Mouse (Mus musculus) forebrain, embryonic 12.5 days (tissue): ENCODE results near the gene Pop4. TPM values are rescaled to one million over a fixed set of nuclear protein-coding genes. Genes with fewer than 3 reads are reported as not detected.

Source experiments
- ATAC-seq: fragments of 200-750 bp; cut with Nextera tagmentation; 2 replicates; pipeline ENCODE4 v1.8.0; 2017; ENCODE audit warnings: moderate TSS enrichment; ENCODE audit not compliant: low FRiP score
- H3K27ac ChIP-seq: fragments of 300-500 bp; sonication (generic); 2 replicates; pipeline ENCODE4 v1.5.1; 2016; ENCODE audit warnings: mild to moderate bottlenecking
- H3K27me3 ChIP-seq: fragments of 300-500 bp; sonication (generic); 2 replicates; pipeline ENCODE4 v1.6.1; 2016; ENCODE audit warnings: mild to moderate bottlenecking
- H3K36me3 ChIP-seq: fragments of 300-500 bp; sonication (generic); replicated peaks from 2 replicates; pipeline ENCODE4 v1.6.1; 2016; ENCODE audit warnings: mild to moderate bottlenecking
- H3K4me1 ChIP-seq: fragments of 300-500 bp; sonication (generic); 2 replicates; pipeline ENCODE4 v1.6.1; 2016
- H3K4me2 ChIP-seq: fragments of 300-500 bp; sonication (generic); 2 replicates; pipeline ENCODE4 v1.6.1; 2016; ENCODE audit warnings: mild to moderate bottlenecking, moderate library complexity
- H3K4me3 ChIP-seq: fragments of 300-500 bp; sonication (generic); replicated peaks from 2 replicates; pipeline ENCODE4 v1.5.1; 2016; ENCODE audit warnings: mild to moderate bottlenecking
- H3K9ac ChIP-seq: fragments of 300-500 bp; sonication (generic); 2 replicates; pipeline ENCODE4 v1.6.1; 2016; ENCODE audit warnings: mild to moderate bottlenecking
- H3K9me3 ChIP-seq: fragments of 300-500 bp; sonication (generic); 2 replicates; pipeline ENCODE4 v1.6.1; 2016
- WGBS: fragments of 180-500 bp; shearing (Covaris S2); methylation state at CpG from one replicate; pipeline ENCODE4 v1.1.7; 2016; 5-methylcytosine and 5-hydroxymethylcytosine counted together
- polyA plus RNA-seq: library from polyadenylated mRNA; unstranded; fragments of >200 nt; fragmentation: Nextera tagmentation; extraction: Ambion mirVana; gene quantifications from 2 replicates; pipeline ENCODE4 v1.2.1, GENCODE M21; 2016

Gene Pop4
- polyA plus RNA-seq, 1 experiment from 2014 or later: 94.3 TPM

DNA sequence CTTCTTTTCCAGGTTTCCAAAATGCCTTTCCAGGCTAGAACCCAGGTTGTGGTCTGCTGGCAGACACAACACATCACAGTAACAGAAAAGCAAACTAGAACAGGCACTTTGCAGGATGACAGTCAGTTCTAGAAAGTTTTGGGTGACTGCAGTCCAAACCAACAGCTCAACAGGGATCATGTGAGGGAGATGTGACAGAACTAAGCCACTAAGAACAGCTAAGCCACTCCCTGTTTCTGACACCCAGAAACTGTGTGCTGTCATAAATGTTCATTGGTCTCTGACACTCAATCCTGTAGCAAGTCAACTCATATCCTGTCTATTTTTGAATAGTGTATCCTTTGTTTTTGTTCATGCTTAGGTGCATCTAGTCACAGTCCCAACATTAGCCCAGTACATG, 34.1 kb downstream of the Pop4 start:
- ATAC-seq: no peak
- Histone ChIP-seq H3K9me3 (no peaks in the 10 kb centered on the region), H3K36me3 (no peaks in the 10 kb centered on the region), H3K4me2 (no peak overlapping the region), H3K27ac (no peak overlapping the region), H3K4me1 (no peaks in the 10 kb centered on the region), H3K27me3 (no peaks in the 10 kb centered on the region), H3K9ac (no peak overlapping the region), H3K4me3 (no peak overlapping the region)

DNA sequence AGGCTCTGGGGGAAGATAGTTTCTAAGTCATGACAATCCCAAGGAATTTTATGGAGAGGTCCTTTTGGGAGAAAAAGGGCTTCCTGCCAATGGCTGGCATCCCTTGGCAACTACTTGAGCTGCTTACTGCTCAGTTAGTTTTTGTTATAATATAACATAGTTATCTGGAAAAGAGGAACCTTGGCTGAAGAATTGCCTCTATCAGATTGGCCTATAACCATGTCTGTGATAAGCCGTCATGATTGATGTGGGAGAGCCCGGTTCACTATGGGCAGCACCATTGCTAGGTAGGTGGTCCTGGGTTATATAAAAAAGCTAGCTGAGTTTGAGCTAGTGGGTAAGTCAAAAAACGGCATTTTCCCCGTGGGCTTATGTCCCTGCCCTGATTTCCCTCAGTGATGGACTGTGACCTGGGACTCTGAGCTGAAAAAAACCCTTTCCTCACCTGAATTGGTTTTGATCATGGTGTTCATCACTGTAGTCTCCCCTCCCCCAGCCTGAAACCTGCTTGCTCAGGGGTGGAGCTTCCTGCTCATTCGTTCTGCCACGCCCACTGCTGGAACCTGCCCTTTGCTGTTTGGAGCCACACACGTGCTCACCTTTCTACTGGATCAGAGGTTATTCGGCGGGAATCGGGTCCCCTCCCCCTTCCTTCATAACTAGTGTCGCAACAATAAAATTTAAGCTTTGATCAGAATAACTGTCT, 34.7 kb downstream of the Pop4 start:
- Histone ChIP-seq H3K36me3 (no peaks in the 10 kb centered on the region), H3K9me3 (no peaks in the 10 kb centered on the region), H3K4me3 (no peak overlapping the region), H3K9ac (no peak overlapping the region), H3K4me1 (no peaks in the 10 kb centered on the region), H3K4me2 (no peak overlapping the region), H3K27me3 (no peaks in the 10 kb centered on the region), H3K27ac (no peak overlapping the region)
- WGBS: 48% methylated on average over 11 of the region's 11 CpGs
- no peak for ATAC-seq

DNA sequence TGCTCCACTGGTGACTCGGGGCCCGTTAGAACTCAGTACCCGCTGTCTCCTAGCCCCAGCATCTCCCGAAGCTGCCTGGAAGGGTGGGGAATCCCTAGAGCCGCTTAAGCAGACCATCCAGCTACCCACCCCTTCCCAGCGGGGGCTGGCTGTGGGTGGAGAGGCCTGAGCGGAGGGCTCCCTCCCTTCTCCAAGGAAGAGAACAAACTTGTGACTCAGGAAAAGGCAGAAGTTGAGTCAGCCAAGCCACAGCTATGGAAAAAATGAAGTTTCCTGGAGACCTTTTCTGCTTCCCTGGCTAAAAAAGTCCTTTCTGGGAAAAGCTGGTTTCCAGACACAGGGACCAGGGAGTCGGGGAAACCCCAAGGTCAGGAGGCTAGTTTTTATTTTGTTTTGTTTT, 40.9 kb downstream of the Pop4 start:
- no peak for ATAC-seq
- WGBS: 21% methylated on average over 8 of the region's 8 CpGs
- Histone ChIP-seq H3K4me3 (no peak overlapping the region), H3K9ac (no peak overlapping the region), H3K4me2 (no peak overlapping the region), H3K27me3 (peaks cover 23% of the 10 kb centered on the region), H3K36me3 (no peaks in the 10 kb centered on the region), H3K27ac (no peak overlapping the region), H3K9me3 (no peaks in the 10 kb centered on the region), H3K4me1 (peaks cover 14% of the 10 kb centered on the region)

DNA sequence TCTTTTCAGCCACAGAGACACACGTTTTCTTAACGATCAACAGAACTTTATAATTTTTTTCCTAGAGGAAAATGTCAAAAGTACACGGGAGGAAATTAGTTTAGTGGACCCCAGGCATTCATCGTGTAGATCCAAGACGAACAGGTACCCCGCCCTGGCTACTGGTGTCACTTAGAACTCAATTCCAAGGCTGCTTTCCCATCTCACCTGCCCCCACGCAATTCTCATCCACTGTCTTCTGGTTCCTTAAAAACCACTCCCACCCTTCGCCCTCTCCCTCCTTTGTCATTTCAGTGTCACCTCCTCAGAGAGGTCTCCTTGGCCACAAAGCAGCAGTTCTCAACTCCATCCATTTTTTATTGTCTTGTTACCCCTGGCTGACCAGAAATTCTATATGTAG, 42.9 kb downstream of the Pop4 start:
- Histone ChIP-seq H3K4me1 (peaks cover 14% of the 10 kb centered on the region), H3K27ac (no peak overlapping the region), H3K36me3 (no peaks in the 10 kb centered on the region), H3K4me3 (peak overlapping the region; percentile 53), H3K9ac (no peak overlapping the region), H3K4me2 (peak overlapping the region; percentile 93), H3K27me3 (peaks cover 23% of the 10 kb centered on the region), H3K9me3 (no peaks in the 10 kb centered on the region)
- peak; percentile 15; the same call in 1 of the 2 replicates for ATAC-seq
- WGBS: 25% methylated on average over 8 of the region's 8 CpGs

DNA sequence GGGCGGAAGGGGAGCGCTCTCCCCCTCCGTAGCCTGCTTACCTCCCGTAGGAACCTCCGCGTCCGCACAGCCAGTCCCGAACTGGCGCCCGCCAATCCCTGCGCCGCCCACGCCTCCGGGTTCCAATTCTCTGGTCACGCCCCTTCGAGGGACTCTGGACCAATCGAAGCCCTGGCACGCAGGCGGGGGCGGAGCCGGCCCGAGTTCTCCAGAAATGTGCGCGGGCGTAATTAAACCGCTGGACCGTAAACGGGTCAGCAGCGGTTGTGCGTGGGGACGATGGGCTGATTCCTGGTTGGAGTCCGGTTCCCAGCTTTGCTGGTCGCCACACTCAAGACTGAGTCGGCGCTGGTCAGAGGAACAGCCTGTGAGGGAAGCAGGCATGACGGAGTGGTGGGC, 43.3 kb downstream of the Pop4 start, which contains the start of gene Plekhf1:
Gene Plekhf1, minus strand, starts transcription at position 117 of the 399 bp plus-strand sequence.
- H3K4me1 ChIP-seq: peaks cover 14% of the 10 kb centered on the region
- WGBS: under 1% methylated on average over 36 of the region's 36 CpGs
- peak within 1 kb of the TSS; percentile 53 for H3K4me3 ChIP-seq
- H3K4me2 ChIP-seq: peak within 1 kb of the TSS; percentile 93
- H3K9ac ChIP-seq: peak within 1 kb of the TSS; percentile 59
- peak; percentile 96 for ATAC-seq
- H3K36me3 ChIP-seq: no peaks in the 10 kb centered on the region
- no peaks in the 10 kb centered on the region for H3K9me3 ChIP-seq
- peaks cover 23% of the 10 kb centered on the region for H3K27me3 ChIP-seq
- H3K27ac ChIP-seq: no peak within 1 kb of the TSS

DNA sequence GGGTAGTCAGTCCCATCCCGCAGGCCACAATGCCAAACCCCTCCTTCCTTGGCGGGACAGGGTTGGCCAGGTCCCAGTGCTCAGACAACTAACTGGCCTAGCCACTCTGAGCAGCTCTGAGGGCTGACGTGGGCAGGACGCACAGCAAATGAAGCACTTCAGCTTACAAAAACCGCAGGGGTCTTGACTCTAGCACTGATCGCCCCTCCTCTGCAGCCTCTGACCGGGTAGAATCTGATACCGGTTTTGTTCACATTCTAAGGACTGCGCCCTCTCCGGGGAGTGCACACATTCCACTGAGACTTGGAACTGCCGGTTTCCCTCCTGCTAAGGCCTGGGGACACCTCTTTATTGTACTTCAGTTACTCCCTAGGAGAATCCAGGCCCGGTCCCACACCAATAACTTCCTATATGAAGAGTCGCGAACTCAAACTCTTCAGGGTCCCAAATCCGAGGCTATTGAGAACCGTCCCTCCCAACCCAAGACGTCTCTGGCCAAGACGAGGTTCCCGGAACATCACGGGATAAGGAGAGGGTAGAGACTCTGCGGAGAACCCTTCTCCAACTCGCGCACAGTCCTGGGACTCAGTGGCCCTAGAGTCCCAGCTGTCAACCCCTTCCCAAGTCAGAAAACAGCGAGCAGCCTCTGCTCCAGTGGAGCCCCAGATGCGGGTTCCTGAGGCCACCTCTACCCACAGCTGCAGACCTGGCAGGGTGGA, 43.9 kb downstream of the Pop4 start:
- H3K9me3 ChIP-seq: no peaks in the 10 kb centered on the region
- peak overlapping the region; percentile 93 for H3K4me2 ChIP-seq
- ATAC-seq: peak; percentile 49; the same call in 1 of the 2 replicates
- peak overlapping the region; percentile 59 for H3K9ac ChIP-seq
- H3K36me3 ChIP-seq: no peaks in the 10 kb centered on the region
- H3K27me3 ChIP-seq: peaks cover 23% of the 10 kb centered on the region
- H3K27ac ChIP-seq: no peak overlapping the region
- peak overlapping the region; percentile 53 for H3K4me3 ChIP-seq
- H3K4me1 ChIP-seq: peaks cover 14% of the 10 kb centered on the region
- WGBS: under 1% methylated on average over 25 of the region's 25 CpGs

DNA sequence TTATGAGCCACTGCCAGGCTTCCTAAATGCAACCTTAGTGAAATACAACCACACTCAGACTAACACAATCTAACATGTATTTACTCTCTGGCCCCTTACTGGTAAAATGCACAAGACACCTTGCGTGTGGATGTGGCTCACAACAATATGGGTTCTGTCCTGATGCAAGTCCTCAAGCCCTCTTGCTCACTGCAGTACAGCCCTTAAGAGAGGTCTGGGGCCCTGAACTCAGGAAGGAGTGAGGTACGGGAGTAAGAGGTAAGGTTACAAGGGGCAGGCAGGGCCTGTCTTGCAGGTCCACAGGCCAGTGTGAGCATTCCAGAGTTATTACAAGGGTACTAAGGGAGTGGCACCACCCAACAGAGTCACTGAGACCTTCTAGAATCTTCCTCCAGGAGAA, 45.0 kb downstream of the Pop4 start:
- no peaks in the 10 kb centered on the region for H3K36me3 ChIP-seq
- no peak overlapping the region for H3K4me2 ChIP-seq
- no peak for ATAC-seq
- 78% methylated on average over 2 of the region's 2 CpGs for WGBS
- no peak overlapping the region for H3K9ac ChIP-seq
- H3K4me1 ChIP-seq: peaks cover 14% of the 10 kb centered on the region
- H3K9me3 ChIP-seq: no peaks in the 10 kb centered on the region
- no peak overlapping the region for H3K27ac ChIP-seq
- H3K4me3 ChIP-seq: no peak overlapping the region
- peaks cover 23% of the 10 kb centered on the region for H3K27me3 ChIP-seq

DNA sequence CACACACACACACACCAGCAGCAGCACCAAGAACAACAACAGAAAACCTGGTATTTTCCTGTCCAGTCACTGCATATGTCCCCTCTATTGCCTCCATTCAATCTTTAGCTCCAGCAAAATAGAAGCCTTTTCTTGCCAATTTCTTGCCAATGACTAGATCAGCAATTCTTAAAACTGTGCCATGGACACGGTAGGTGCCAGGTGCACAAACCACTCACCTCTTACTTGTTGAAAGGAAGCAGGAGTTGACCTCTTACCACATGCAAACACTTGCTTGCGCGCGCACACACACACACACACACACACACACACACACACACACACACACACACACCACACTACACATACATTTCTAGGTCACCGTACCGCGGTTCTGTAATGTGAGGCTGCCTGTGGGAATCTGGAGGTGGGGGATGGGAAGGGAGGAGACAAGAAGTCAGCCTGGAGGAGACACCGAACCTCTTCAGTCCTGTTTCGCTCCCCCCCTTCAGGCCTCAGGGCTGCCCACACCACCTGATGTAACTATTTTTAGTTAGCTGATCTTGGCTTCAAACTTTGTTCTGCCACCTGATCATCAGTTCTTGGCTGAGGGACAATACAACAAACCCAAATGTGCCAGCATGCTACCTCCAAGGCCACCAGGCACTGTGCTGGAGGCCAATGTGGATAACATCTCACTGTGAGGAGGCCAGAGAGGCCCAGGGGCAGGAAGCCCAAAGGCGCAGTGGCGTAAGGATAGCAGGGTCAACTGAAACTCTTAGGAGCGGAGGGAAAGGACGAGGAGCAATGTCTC, 46.5 kb downstream of the Pop4 start:
- Histone ChIP-seq H3K9me3 (no peaks in the 10 kb centered on the region), H3K27me3 (peaks cover 13% of the 10 kb centered on the region), H3K4me2 (no peak overlapping the region), H3K36me3 (no peaks in the 10 kb centered on the region), H3K4me1 (peaks cover 14% of the 10 kb centered on the region), H3K9ac (no peak overlapping the region), H3K27ac (no peak overlapping the region), H3K4me3 (no peak overlapping the region)
- ATAC-seq: no peak
- 85% methylated on average over 13 of the region's 13 CpGs for WGBS

DNA sequence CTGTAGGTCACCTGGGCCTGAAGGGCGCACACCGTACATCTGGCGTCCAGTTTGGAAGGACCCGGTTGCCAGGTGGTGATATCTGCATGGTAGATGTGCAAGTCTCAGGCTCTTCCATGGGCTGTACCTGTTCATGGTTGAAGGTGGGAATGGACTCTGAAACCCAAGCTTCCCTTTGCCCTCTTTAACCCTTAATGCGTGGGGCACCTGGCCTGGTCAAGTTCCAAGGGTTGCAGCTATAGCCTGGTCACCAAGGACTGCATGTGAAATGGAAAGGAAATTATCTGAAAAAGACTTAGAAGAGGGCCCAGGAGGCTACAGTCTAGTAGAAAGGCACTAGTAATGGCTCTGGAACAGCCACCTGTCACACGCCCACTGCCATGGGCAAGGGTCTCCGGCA, 50.4 kb downstream of the Pop4 start:
- no peaks in the 10 kb centered on the region for H3K9me3 ChIP-seq
- no peaks in the 10 kb centered on the region for H3K27me3 ChIP-seq
- no peaks in the 10 kb centered on the region for H3K4me1 ChIP-seq
- H3K4me3 ChIP-seq: no peak overlapping the region
- no peak overlapping the region for H3K4me2 ChIP-seq
- ATAC-seq: no peak
- no peak overlapping the region for H3K27ac ChIP-seq
- H3K9ac ChIP-seq: no peak overlapping the region
- WGBS: 98% methylated on average over 7 of the region's 7 CpGs
- H3K36me3 ChIP-seq: no peaks in the 10 kb centered on the region

DNA sequence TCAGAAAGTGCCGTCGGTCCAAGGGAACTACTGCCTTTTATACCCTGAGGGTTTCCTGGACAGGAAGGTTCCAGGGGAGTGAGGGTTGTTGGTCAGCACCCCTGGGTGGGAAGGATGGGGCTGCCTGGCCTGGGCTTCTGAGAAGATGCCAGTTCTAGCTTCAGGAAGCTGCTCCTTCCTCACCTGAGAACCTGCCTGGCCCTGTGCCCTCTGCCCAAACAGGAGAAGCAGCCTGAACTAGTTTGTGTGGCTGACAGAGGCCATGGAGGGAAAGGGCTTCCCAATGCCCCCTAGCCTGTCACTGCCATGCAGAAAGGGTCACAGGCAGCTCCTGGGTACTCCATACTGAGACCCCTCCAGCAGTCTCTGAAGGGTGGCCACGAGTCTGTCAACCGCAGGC, 51.7 kb downstream of the Pop4 start:
- ATAC-seq: no peak
- WGBS: 93% methylated on average over 4 of the region's 4 CpGs

DNA sequence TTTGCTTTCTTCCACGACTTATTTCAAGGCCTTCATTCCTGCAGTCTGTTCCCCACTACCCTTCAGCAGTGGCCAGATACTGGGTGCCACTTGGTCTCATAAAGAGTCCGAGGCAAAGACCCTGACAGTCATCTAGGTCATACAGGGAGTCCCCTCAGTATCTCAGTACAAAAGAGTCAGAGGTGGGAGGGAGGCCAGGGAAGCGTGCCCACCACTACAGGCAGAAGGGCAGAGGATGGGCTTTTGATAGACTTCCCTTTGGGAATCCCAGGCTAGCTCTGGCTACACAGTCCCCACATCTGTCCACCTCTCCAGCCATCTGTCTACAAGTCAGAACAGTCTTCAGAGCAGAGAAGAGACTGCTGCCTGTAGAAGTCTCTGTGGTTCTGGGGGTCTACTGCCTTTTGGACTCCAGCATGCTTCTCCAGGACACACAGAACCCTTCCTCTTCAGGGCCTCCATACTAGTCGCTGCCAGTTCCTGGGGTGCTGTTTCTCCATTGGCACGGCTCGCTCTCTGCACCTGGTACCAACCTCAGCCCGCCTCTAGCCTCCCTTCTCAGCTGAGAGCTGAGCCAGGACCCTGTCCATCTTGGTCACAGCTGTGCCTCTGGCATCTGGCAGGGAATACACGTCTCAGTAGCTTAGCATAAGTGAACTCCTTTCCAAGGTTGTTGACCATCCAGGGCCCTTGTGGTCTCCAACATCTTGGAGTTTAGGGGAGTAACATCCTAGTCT, 52.4 kb downstream of the Pop4 start:
- WGBS: 79% methylated on average over 8 of the region's 8 CpGs
- Histone ChIP-seq H3K4me1 (no peaks in the 10 kb centered on the region), H3K36me3 (no peaks in the 10 kb centered on the region), H3K4me2 (no peak overlapping the region), H3K27me3 (no peaks in the 10 kb centered on the region), H3K4me3 (no peak overlapping the region), H3K9ac (no peak overlapping the region), H3K9me3 (no peaks in the 10 kb centered on the region), H3K27ac (no peak overlapping the region)
- no peak for ATAC-seq

More for the DNA sequence above, 51.7 kb downstream of the Pop4 start:
- H3K27me3 ChIP-seq: no peaks in the 10 kb centered on the region
- no peaks in the 10 kb centered on the region for H3K36me3 ChIP-seq
- H3K4me2 ChIP-seq: no peak overlapping the region
- no peak overlapping the region for H3K4me3 ChIP-seq
- no peaks in the 10 kb centered on the region for H3K4me1 ChIP-seq
- H3K27ac ChIP-seq: no peak overlapping the region
- no peak overlapping the region for H3K9ac ChIP-seq
- no peaks in the 10 kb centered on the region for H3K9me3 ChIP-seq
